Mouse (Mus musculus) gonadal fat pad, adult 2 months (tissue): ENCODE results near the gene AL607142.1. TPM values are rescaled to one million over a fixed set of nuclear protein-coding genes. Genes with fewer than 3 reads are reported as not detected.

Experiments
- DNase-seq: peaks from one replicate; pipeline ENCODE4 v3.0.0-alpha.2; 2012; ENCODE audit warnings: low read depth
- polyA plus RNA-seq: library from polyadenylated mRNA; depleted of rRNA; stranded (reverse); fragments of >200 nt; gene quantifications from 2 replicates; pipeline ENCODE4 v1.2.3, GENCODE M21; 2012

Gene AL607142.1
- polyA plus RNA-seq, 1 experiment: not detected

- DNase-seq: no peak
Measured at GRCm38 (mm10) chr4:120057529-120057928, 7.3 kb upstream of the AL607142.1 start.

GRCm38 (mm10) chr4:120058157-120058556, 6.6 kb upstream of the AL607142.1 start:
- no peak for DNase-seq

GRCm38 (mm10) chr4:120058794-120059193, 6.0 kb upstream of the AL607142.1 start:
- no peak for DNase-seq

DNA sequence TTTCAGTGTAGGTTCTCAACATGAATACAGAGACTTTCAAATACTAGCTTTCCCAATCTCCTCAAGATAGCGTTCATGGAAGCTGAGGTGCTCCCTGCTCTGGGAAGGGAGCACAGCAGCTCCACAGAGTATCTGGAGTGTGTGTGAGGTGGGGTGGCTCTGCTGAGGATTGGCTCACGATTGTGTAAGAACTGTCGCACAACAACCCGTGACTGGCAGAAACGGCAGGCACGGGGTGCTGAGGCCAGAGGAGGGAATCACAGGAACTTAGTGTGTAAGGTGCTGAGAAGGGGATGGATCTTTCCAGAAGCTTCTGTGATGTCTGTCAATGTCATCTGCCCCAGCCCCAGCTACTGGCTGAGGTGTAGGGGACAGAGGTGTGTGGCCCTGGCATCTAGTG, 3.1 kb upstream of the AL607142.1 start:
- DNase-seq: no peak

DNA sequence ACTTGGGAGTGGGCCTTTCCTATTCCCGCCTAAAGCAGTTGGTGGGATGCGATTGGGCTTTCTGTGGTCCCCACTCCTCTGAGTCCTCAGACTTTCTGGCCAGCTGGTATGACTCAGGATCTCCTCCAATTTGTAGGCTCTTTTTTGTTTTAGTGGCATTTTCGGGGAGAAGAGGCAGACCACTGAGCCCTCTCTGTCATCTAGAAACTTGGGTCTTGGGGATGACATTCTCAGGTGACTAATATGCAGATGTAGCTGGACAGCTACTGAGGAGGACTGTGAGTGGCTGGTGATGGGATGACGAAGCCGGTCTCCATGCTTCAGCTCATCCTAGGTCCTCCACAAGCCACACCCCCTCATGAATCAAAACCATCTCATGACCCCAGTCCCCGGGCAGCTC, 2.6 kb upstream of the AL607142.1 start:
- DNase-seq: no peak

DNA sequence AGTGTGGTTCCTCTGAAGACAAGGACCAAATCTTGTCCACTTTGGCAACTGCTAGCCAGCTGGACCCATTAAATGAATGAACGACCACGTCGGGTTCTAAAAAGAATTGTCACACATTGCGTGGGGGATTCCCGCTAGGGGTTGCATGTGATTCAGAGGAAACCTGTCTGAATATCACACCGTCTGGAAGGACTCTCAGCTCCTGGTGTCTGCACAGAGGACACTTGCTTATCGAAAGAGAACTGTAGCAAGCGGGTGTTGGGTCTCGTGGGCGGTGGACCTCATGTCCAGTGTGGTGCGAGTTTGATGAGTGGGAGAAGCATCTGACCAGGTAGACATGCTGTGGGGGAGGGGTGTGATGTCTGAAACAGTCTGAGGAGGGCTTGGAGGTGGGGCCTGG, 2.0 kb upstream of the AL607142.1 start:
- no peak for DNase-seq

DNA sequence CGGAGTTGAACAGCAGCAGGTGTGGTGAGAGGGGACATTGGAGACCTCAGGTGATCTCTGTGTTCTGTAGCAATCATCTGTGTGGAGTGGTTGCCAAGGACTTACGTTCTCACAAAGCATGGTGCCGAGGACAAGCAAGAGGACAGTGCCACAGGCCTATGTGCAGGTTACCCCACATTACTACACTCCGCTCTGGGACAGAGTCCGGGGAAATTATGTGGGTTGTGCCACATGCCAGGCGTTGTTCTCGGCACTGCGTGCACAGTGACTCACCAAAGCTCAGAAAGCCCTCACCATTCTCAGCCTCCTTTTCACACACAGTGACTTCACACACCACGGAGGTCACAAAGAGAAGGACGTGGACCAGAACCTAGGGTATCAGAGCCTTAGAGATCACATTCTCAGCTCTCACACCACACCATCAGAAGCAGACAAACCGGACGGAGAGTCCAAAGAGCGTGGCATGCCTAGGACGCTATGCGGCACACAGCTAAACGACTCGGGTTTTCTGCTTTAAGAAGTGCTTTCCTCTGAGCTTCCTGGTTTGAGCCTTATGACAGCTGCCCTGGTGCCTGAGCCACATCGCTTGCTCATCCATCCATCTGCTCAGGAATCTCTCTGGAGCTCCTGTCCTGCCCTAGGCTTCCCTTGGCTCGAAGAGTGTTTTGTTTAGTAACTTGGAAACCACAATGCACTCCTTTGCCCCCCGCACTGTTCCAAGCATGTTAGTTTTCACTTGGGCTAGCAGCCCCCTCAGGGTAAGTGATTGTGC, 1.3 kb upstream of the AL607142.1 start:
- DNase-seq: peak; percentile 55

- no peak for DNase-seq
Measured at GRCm38 (mm10) chr4:120066841-120067591, 2.2 kb downstream of the AL607142.1 start.

GRCm38 (mm10) chr4:120067592-120068235, 2.9 kb downstream of the AL607142.1 start:
- peak; percentile 79 for DNase-seq

DNA sequence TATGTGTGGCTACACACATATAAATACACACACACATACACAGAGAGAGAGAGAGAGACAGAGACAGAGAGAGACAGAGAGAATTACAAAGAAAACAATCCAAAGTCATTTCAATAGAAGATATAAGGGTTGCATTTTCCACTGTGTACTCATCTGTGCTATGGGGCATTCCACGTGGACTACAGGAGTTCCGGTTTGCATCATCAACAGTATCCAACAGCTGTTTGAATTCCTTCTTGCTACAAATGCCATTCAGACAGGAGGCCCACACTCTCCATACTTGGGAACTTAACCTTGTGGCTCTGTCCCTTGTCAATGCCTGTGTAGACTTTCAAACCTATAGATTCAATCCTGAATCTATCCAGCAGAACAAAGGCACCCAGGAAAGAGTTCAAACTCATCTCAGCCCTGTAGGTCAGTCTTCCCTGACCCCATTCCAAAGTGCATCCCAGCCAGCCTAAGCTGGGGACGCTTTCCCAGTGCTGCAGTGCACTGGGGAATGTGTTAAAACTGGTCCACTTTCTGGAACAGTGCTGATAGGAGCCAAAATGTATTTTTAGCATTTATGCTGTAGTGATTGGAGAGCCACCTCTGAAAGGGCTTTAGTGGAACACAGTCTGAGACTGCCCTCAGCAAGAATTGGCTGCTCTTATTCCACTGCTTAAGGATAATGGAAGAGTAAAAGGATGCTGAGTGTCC, 4.2 kb downstream of the AL607142.1 start:
- no peak for DNase-seq

GRCm38 (mm10) chr4:120069582-120069980, 4.8 kb downstream of the AL607142.1 start:
- no peak for DNase-seq

GRCm38 (mm10) chr4:120071411-120071810, 6.6 kb downstream of the AL607142.1 start:
- peak; percentile 47 for DNase-seq

GRCm38 (mm10) chr4:120071842-120072507, 7.2 kb downstream of the AL607142.1 start:
- DNase-seq: peak; percentile 77

DNA sequence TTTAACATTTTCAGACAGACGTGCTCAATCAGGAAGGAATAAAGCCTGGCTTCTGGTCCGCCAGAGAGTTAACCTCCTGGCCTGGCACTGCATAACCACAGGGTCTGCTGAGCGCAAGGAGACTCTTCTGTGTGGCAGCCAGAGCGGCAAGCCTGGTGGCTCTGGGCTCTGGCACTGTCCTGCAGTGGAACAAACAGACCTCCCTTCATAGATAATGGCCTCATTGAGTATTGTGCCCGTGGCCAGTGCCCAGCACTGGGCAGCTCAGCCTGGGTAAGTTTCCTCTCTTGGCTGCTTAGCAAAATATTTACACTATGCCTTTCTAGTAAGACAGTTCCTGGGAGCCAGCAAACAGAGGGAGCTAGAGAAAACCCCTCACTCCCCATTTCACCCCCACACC, 9.3 kb downstream of the AL607142.1 start:
- DNase-seq: no peak

GRCm38 (mm10) chr4:120077322-120077721, 12.5 kb downstream of the AL607142.1 start:
- no peak for DNase-seq

DNA sequence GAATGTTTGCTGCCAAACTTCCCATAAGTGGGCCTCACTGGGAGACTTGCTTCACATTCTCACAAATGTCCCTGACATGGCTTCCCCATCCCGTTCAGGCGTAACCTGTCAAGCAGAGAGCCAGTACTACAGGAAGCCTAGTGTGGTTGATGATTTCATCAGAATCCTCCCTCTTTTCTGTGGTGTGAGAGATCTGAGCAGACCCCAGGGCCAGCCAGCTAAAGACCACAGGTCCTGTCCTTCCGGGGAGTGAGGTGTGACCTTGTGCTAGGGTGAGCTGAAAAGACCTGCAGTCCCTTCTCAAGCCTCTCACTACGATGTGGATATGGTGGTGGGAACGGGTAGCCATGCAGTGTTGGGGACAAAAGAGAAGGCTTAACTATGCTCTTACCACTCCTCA, 17.7 kb downstream of the AL607142.1 start:
- DNase-seq: no peak

- DNase-seq: no peak
Measured at GRCm38 (mm10) chr4:120083700-120084099, 18.9 kb downstream of the AL607142.1 start.

DNA sequence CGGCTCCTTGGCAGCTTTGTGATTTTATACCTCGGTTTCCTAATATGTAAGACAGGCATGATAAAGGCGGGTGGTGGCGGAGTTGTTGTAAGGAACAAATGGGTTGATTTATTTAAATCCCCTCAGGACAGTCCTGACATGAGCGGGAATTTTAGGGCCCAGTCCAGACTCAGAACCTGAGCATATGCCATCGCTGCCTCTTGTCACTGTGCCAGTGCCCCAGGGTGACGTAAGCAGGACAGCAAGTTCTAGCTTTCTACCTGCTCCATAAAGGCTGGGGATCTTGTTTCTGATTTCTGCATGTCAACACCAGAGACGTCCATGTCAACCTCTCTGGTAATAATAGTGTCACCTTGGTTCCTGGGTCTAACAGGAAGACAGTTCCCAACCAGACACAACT, 24.7 kb downstream of the AL607142.1 start:
- DNase-seq: no peak

GRCm38 (mm10) chr4:120091997-120092783, 27.4 kb downstream of the AL607142.1 start:
- DNase-seq: no peak

GRCm38 (mm10) chr4:120096935-120097334, 32.1 kb downstream of the AL607142.1 start:
- DNase-seq: no peak

GRCm38 (mm10) chr4:120101186-120101585, 36.4 kb downstream of the AL607142.1 start:
- DNase-seq: no peak
